In genomic region chr17:24886932-24887271, GRCm38 (mm10) we compare ENCODE assay signal across 8 mouse cellular contexts. TPM values are rescaled to one million over a fixed set of nuclear protein-coding genes. Genes with fewer than 3 reads are reported as not detected.
DNase-seq lines count a peak whose midpoint lies in the region; ATAC-seq and TF ChIP-seq lines count a peak whose summit lies in the region.

No protein-coding gene starts in this region.

- H3K27me3 ChIP-seq in heart, embryonic 10.5 days (ENCODE audit: insufficient read depth, poor library complexity, severe bottlenecking) = no peaks in the 10 kb centered on the region
- H3K27me3 ChIP-seq in CH12.LX (replicated peaks) = no peaks in the 10 kb centered on the region
- no peaks in the 10 kb centered on the region for H3K27me3 ChIP-seq in forebrain, embryonic 13.5 days
- H3K27me3 ChIP-seq in liver, embryonic 14.5 days (ENCODE audit: control insufficient read depth, insufficient read depth, low read length) = no peaks in the 10 kb centered on the region

- H3K27ac ChIP-seq in heart, embryonic 10.5 days = peak overlapping the region; percentile 89
- no peak overlapping the region for H3K27ac ChIP-seq in CH12.LX (ENCODE audit: insufficient read depth, low read depth)
- H3K27ac ChIP-seq in forebrain, embryonic 13.5 days = peak overlapping the region; percentile 44
- H3K27ac ChIP-seq in liver, embryonic 14.5 days = peak overlapping the region; percentile 52

- H3K4me1 ChIP-seq in heart, embryonic 10.5 days = peaks cover 32% of the 10 kb centered on the region
- peaks cover 14 to 69% of the 10 kb centered on the region in 2 experiments for H3K4me1 ChIP-seq in CH12.LX (ENCODE audit: control insufficient read depth in 1 of 2, insufficient read depth in 2 of 2)
- peaks cover 28% of the 10 kb centered on the region for H3K4me1 ChIP-seq in forebrain, embryonic 13.5 days
- H3K4me1 ChIP-seq in liver, embryonic 14.5 days (replicated peaks; ENCODE audit: control insufficient read depth in 2 of 2, insufficient read depth in 2 of 2, low read length in 1 of 2) = peaks cover 14 to 19% of the 10 kb centered on the region in 2 experiments

- peaks cover 17% of the 10 kb centered on the region for H3K79me2 ChIP-seq in CH12.LX (replicated peaks; ENCODE audit: control insufficient read depth, extremely low read depth, insufficient read depth, poor library complexity, severe bottlenecking)

- under 1% methylated on average over 18 of the region's 18 CpGs for WGBS in heart, embryonic 10.5 days
- WGBS in forebrain, embryonic 13.5 days = under 1% methylated on average over 18 of the region's 18 CpGs
- under 1% methylated on average over 18 of the region's 18 CpGs for WGBS in liver, embryonic 14.5 days (ENCODE audit: insufficient replicate concordance)

- TF ChIP-seq POLR2A in CH12.LX (IDR thresholded peaks at IDR 0.05; ENCODE audit: low read depth, low read length) = no peak

- dilution Hi-C loops in CH12.LX (cut with MboI; ENCODE audit: extremely low pct_ligation_motif_present, extremely low pct_unique_long_range_greater_than_20kb, low sequenced_read_pairs) = no loop called here

- peak overlapping the region; percentile 70 for H3K9ac ChIP-seq in CH12.LX (ENCODE audit: insufficient read depth, low read depth)
- peak overlapping the region; percentile 86 for H3K9ac ChIP-seq in forebrain, embryonic 13.5 days
- H3K9ac ChIP-seq in liver, embryonic 14.5 days (replicated peaks) = peak overlapping the region; percentile 81

- no peaks in the 10 kb centered on the region for H3K9me3 ChIP-seq in heart, embryonic 10.5 days
- no peaks in the 10 kb centered on the region for H3K9me3 ChIP-seq in CH12.LX (replicated peaks; ENCODE audit: low read length)
- H3K9me3 ChIP-seq in forebrain, embryonic 13.5 days (replicated peaks) = no peaks in the 10 kb centered on the region
- H3K9me3 ChIP-seq in liver, embryonic 14.5 days (ENCODE audit: control insufficient read depth, low read length) = no peaks in the 10 kb centered on the region

- intact Hi-C loops in heart, postnatal 10 days (cut with DNase I) = no loop called here

- ATAC-seq in forebrain, embryonic 13.5 days = peak; percentile 40; the same call in 1 of the 2 replicates
- peak; percentile 50 for ATAC-seq in liver, embryonic 14.5 days (ENCODE audit: insufficient read depth)

- peak overlapping the region; percentile 87 for H3K4me3 ChIP-seq in heart, embryonic 10.5 days
- peak overlapping the region; percentile 73 to 92 (median 82) for H3K4me3 ChIP-seq in CH12.LX (replicated peaks in 1 of 3; ENCODE audit: low read depth in 2 of 3, low read length in 2 of 3, poor library complexity in 1 of 3)
- peak overlapping the region; percentile 92 for H3K4me3 ChIP-seq in forebrain, embryonic 13.5 days
- H3K4me3 ChIP-seq in liver, embryonic 14.5 days (ENCODE audit: insufficient read depth in 1 of 2, low read depth in 2 of 2, low read length in 2 of 2) = peak overlapping the region; percentile 85 to 96

- in situ Hi-C loops in CH12.LX (cut with MboI; ENCODE audit: low pct_ligation_motif_present, low pct_unique_long_range_greater_than_20kb, low sequenced_read_pairs) = loop anchor here (5.0 kb wide), 2 partner anchors 35 to 145 kb away; partner anchors contain the start of gene Fahd1

- no peak for TF ChIP-seq CTCF in CH12.LX (conservative IDR thresholded peaks at IDR 0.05 in 1 of 2, IDR thresholded peaks at IDR 0.05 in 1 of 2; ENCODE audit: low read depth in 2 of 2, low read length in 2 of 2)
- TF ChIP-seq CTCF in liver, embryonic 14.5 days (IDR thresholded peaks at IDR 0.05; ENCODE audit: low read depth) = no peak

- no peak for TF ChIP-seq EP300 in CH12.LX (IDR thresholded peaks at IDR 0.05; ENCODE audit: low read length)
- TF ChIP-seq EP300 in liver, embryonic 14.5 days (IDR thresholded peaks at IDR 0.05; ENCODE audit: low read depth) = no peak

- peak overlapping the region; percentile 85 for H3K4me2 ChIP-seq in CH12.LX (ENCODE audit: insufficient read depth, low read depth, poor library complexity, severe bottlenecking)
- H3K4me2 ChIP-seq in forebrain, embryonic 13.5 days = peak overlapping the region; percentile 90
- peak overlapping the region; percentile 89 for H3K4me2 ChIP-seq in liver, embryonic 14.5 days (ENCODE audit: low read depth)

- no peak for TF ChIP-seq RAD21 in CH12.LX (IDR thresholded peaks at IDR 0.05; ENCODE audit: low read depth, low read length)

- DNase-seq in heart, embryonic 10.5 days (ENCODE audit: low spot score) = no peak
- DNase-seq in heart, postnatal 10 days = no peak
- DNase-seq in CH12.LX (ENCODE audit: extremely low read depth) = no peak
- DNase-seq in liver, embryonic 14.5 days (ENCODE audit: low read depth in 3 of 3, low spot score in 3 of 3) = no peak
- no peak for DNase-seq in adrenal gland, postnatal 36 days
- DNase-seq in adrenal gland, postnatal 14 days = no peak
- DNase-seq in cerebellum, postnatal 25 days = no peak

- peaks cover 63% of the 10 kb centered on the region for H3K36me3 ChIP-seq in heart, embryonic 10.5 days
- peaks cover 55 to 74% of the 10 kb centered on the region in 2 experiments for H3K36me3 ChIP-seq in CH12.LX (replicated peaks in 1 of 2; ENCODE audit: control insufficient read depth in 1 of 2, insufficient read depth in 1 of 2, low read length in 1 of 2)
- peaks cover 56% of the 10 kb centered on the region for H3K36me3 ChIP-seq in forebrain, embryonic 13.5 days (ENCODE audit: poor library complexity, severe bottlenecking)
- peaks cover 61% of the 10 kb centered on the region for H3K36me3 ChIP-seq in liver, embryonic 14.5 days (replicated peaks; ENCODE audit: control insufficient read depth, insufficient read depth, low read depth)

TF ChIP-seq in CH12.LX, 34 proteins besides CTCF, POLR2A, EP300 and RAD21 (continues in another document):
- TF ChIP-seq NRF1 (IDR thresholded peaks at IDR 0.05; ENCODE audit: low read depth, low read length) (no peak), POLR2AphosphoS2 (IDR thresholded peaks at IDR 0.05; ENCODE audit: low read depth, low read length) (0 out of 2 replicates have a peak, but pooled peaks have one; percentile 2)

RNA-seq across cellular contexts. Expression of gene Spsb3, which starts 0.5 kb away (rescaled TPM):
- polyA plus RNA-seq in heart, embryonic 10.5 days (2016; fragmentation: Nextera tagmentation; extraction: Ambion mirVana) = 31.1 and 36.1 TPM in 2 replicates
- total RNA-seq in heart, postnatal 10 days (2021) = 10 to 100 TPM; 41.3 to 45.8 TPM
- total RNA-seq in CH12.LX (2012; rRNA removed) = 23.3 and 27.3 TPM in 2 replicates
- 21.1 and 21.3 TPM in 2 replicates for total RNA-seq in CH12.LX (2014; rRNA removed)
- 13.3 and 14.4 TPM in 2 replicates for polyA plus RNA-seq in CH12.LX (2012; ENCODE audit: insufficient read length, low read depth)
- 64.3 and 67.4 TPM in 2 replicates for polyA plus RNA-seq in forebrain, embryonic 13.5 days (2015; fragmentation: Nextera tagmentation; extraction: Ambion mirVana)
- polyA plus RNA-seq in liver, embryonic 14.5 days (2012; rRNA removed) = 26.3 and 28.4 TPM in 2 replicates
- 37.5 and 40.2 TPM in 2 replicates for polyA plus RNA-seq in liver, embryonic 14.5 days (2014; fragmentation: Nextera tagmentation; extraction: Ambion mirVana)
- total RNA-seq in adrenal gland, postnatal 36 days (2021) = 10 to 100 TPM; 31.2 to 34.7 TPM
- 30.2 and 34.6 TPM in 2 replicates for total RNA-seq in adrenal gland, postnatal 14 days (2021)

RNA-seq across cellular contexts. Expression of gene Nubp2, which starts 0.8 kb away (rescaled TPM):
- 59.1 and 71.0 TPM in 2 replicates for polyA plus RNA-seq in heart, embryonic 10.5 days (2016; fragmentation: Nextera tagmentation; extraction: Ambion mirVana)
- 10 to 100 TPM; 27.0 to 27.8 TPM for total RNA-seq in heart, postnatal 10 days (2021)
- total RNA-seq in CH12.LX (2012; rRNA removed) (70.9 and 86.9 TPM in 2 replicates), CH12.LX (2014; rRNA removed) (74.3 and 89.1 TPM in 2 replicates)
- polyA plus RNA-seq in CH12.LX (2012; ENCODE audit: insufficient read length, low read depth) = 109 and 124 TPM in 2 replicates
- 68.5 and 76.9 TPM in 2 replicates for polyA plus RNA-seq in forebrain, embryonic 13.5 days (2015; fragmentation: Nextera tagmentation; extraction: Ambion mirVana)
- 30.8 and 33.1 TPM in 2 replicates for polyA plus RNA-seq in liver, embryonic 14.5 days (2012; rRNA removed)
- polyA plus RNA-seq in liver, embryonic 14.5 days (2014; fragmentation: Nextera tagmentation; extraction: Ambion mirVana) = 76.7 and 80.1 TPM in 2 replicates
- total RNA-seq in adrenal gland, postnatal 36 days (2021) = 10 to 100 TPM; 47.7 to 57.9 TPM
- total RNA-seq in adrenal gland, postnatal 14 days (2021) = 39.5 and 48.8 TPM in 2 replicates

RNA-seq across cellular contexts. Expression of gene Eme2, which starts 8.0 kb away (rescaled TPM):
- 25.6 and 28.0 TPM in 2 replicates for polyA plus RNA-seq in heart, embryonic 10.5 days (2016; fragmentation: Nextera tagmentation; extraction: Ambion mirVana)
- 10 to 100 TPM; 17.1 to 23.7 TPM for total RNA-seq in heart, postnatal 10 days (2021)
- total RNA-seq in CH12.LX (2012; rRNA removed) = 19.7 and 33.1 TPM in 2 replicates
- total RNA-seq in CH12.LX (2014; rRNA removed) = 12.7 and 13.5 TPM in 2 replicates
- 16.9 and 19.1 TPM in 2 replicates for polyA plus RNA-seq in CH12.LX (2012; ENCODE audit: insufficient read length, low read depth)
- 31.3 and 36.5 TPM in 2 replicates for polyA plus RNA-seq in forebrain, embryonic 13.5 days (2015; fragmentation: Nextera tagmentation; extraction: Ambion mirVana)
- polyA plus RNA-seq in liver, embryonic 14.5 days (2012; rRNA removed) = 7.6 and 9.4 TPM in 2 replicates
- polyA plus RNA-seq in liver, embryonic 14.5 days (2014; fragmentation: Nextera tagmentation; extraction: Ambion mirVana) = 7.4 and 8.5 TPM in 2 replicates
- total RNA-seq in adrenal gland, postnatal 36 days (2021) = 10 to 100 TPM; 41.0 to 42.3 TPM
- total RNA-seq in adrenal gland, postnatal 14 days (2021) = 36.7 and 43.1 TPM in 2 replicates

RNA-seq across cellular contexts. Expression of gene Mrps34, which starts 8.0 kb away (rescaled TPM):
- 109 and 117 TPM in 2 replicates for polyA plus RNA-seq in heart, embryonic 10.5 days (2016; fragmentation: Nextera tagmentation; extraction: Ambion mirVana)
- 100 to 1,000 TPM; 114 to 116 TPM for total RNA-seq in heart, postnatal 10 days (2021)
- total RNA-seq in CH12.LX (2012; rRNA removed) (57.2 and 61.7 TPM in 2 replicates), CH12.LX (2014; rRNA removed) (50.9 and 56.5 TPM in 2 replicates)
- 73.5 and 80.5 TPM in 2 replicates for polyA plus RNA-seq in CH12.LX (2012; ENCODE audit: insufficient read length, low read depth)
- 81.4 and 85.4 TPM in 2 replicates for polyA plus RNA-seq in forebrain, embryonic 13.5 days (2015; fragmentation: Nextera tagmentation; extraction: Ambion mirVana)
- polyA plus RNA-seq in liver, embryonic 14.5 days (2012; rRNA removed) = 48.0 and 49.2 TPM in 2 replicates
- polyA plus RNA-seq in liver, embryonic 14.5 days (2014; fragmentation: Nextera tagmentation; extraction: Ambion mirVana) = 43.5 and 49.9 TPM in 2 replicates
- total RNA-seq in adrenal gland, postnatal 36 days (2021) = 100 to 1,000 TPM; 109 to 177 TPM
- 133 and 145 TPM in 2 replicates for total RNA-seq in adrenal gland, postnatal 14 days (2021)

RNA-seq across cellular contexts. Expression of gene Nme3, which starts 9.4 kb away (rescaled TPM):
- polyA plus RNA-seq in heart, embryonic 10.5 days (2016; fragmentation: Nextera tagmentation; extraction: Ambion mirVana) = 30.5 and 41.4 TPM in 2 replicates
- 10 to 100 TPM; 45.4 to 54.6 TPM for total RNA-seq in heart, postnatal 10 days (2021)
- total RNA-seq in CH12.LX (2012; rRNA removed) = 16.7 and 22.0 TPM in 2 replicates
- 11.4 and 11.9 TPM in 2 replicates for total RNA-seq in CH12.LX (2014; rRNA removed)
- 13.8 and 14.4 TPM in 2 replicates for polyA plus RNA-seq in CH12.LX (2012; ENCODE audit: insufficient read length, low read depth)
- 72.1 and 80.8 TPM in 2 replicates for polyA plus RNA-seq in forebrain, embryonic 13.5 days (2015; fragmentation: Nextera tagmentation; extraction: Ambion mirVana)
- polyA plus RNA-seq in liver, embryonic 14.5 days (2012; rRNA removed) = 55.7 and 65.6 TPM in 2 replicates
- 79.2 and 83.7 TPM in 2 replicates for polyA plus RNA-seq in liver, embryonic 14.5 days (2014; fragmentation: Nextera tagmentation; extraction: Ambion mirVana)
- 100 to 1,000 TPM in 1 of 2 experiments, 10 to 100 TPM in 1; 51.3 to 113 TPM for total RNA-seq in adrenal gland, postnatal 36 days (2021)
- total RNA-seq in adrenal gland, postnatal 14 days (2021) = 46.1 and 47.4 TPM in 2 replicates
